Mouse (Mus musculus) urinary bladder, postnatal 4 days (tissue): ENCODE data around the gene Macrod1.

Experiments
- DNase-seq, 2 experiments: peaks; one replicate each; pipeline ENCODE4 v3.0.0; 2021 to 2022; ENCODE audit warnings: low spot score in 2 of 2

The Macrod1 gene

DNA sequence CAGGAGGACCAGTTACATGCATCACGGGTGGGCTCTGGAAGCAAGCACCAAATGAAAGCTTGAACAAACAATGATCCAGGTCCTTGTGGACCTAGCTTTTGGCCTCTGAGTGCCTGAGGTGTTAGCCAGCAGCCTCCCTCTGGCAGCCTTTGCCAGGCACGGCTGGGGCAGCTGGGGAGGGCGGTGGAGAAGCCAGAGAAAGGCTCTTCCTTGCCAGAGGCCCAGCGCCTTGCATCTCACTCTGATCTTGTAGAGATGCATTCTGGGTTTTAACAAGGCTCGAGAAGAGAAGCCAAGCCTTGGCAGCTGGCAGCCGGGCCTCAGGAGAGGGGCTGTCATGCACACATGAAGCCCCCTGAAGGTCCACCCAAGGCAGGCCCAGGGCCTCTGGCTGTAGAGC lies 83.8 kb downstream of the Macrod1 start:
- DNase-seq: no peak

DNA sequence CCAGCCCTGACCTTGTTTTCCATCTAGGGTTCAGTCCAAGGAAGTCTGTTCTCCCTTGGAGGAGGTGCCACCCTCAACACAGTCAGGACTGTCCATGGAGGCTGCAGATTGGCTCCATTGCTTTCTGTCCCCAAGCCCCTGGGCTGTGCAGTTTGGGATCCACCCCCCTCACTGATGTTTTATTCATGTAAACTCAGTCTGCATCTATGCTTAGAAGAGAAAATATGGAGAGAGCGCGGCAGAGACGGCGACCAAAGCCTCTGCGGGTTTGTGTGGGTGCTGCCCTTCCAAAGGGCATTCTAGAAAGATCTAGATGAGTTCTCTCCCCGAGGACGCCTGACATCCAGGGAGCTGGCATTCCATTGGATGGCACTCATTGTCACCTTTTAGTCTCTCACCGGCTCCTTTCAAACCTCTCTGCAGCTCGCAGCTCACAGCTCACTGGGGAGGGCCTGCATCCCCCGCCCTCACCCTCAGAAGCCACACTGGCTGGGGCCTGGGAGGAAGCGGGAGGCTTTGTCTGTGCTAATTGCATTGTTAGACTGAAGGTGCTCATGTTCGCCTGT lies 84.3 kb downstream of the Macrod1 start:
- DNase-seq: no peak

DNA sequence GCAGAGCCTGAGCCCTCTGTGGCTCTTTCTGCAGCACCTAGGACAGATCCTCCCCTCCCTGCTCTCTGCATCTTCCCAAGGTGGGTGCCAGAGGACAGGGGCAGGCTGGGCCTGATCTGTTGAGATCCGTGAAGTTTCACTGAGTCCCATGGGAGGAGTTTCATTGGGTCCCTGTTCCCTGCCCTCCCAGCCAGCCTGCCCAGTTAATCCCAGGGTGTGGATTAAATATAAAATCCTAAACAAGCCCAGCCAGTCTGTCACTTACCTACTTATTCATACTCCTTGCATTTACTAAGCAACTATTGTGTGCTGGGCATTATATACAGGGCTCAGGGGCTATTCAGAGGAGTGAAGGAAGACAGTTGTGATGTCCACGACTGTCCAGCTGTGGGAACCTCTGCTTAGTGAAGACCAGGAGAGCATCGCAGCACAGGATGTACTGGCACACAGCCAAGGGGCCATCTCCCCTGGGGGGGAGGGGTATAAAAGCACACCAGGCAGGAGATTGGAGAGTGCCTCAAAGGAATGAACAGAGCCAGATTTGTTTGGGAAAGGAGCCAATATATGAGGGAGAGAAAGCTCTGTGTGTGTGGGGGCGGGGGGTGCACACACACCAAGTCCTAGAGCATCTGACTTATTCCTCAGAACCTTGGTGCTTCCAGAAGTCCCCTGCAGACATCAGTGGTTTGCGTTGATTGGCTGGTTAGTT lies 85.8 kb downstream of the Macrod1 start:
- peak in 1 of 2 experiments; percentile 62 for DNase-seq

DNA sequence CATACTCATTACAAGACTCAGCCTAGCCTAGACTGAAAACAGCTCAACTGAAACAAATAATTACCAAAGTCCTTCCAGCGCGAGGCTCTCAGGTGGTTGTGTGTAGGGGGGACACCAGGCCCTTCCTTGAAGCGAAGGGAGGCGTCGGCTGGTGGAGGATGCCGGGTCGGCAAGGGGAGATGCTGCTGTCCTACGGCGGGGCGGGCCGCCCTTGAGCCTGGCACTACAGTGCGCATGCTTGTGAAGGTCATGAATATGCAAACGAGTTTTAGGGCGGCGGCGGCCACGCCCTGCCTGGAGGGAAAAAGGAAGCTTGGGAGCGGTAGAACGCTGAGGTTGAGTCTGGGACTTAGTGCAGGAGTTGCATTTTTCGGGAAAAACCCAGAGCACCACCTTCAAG lies 87.2 kb downstream of the Macrod1 start:
- DNase-seq: peak; percentile 48 to 70

DNA sequence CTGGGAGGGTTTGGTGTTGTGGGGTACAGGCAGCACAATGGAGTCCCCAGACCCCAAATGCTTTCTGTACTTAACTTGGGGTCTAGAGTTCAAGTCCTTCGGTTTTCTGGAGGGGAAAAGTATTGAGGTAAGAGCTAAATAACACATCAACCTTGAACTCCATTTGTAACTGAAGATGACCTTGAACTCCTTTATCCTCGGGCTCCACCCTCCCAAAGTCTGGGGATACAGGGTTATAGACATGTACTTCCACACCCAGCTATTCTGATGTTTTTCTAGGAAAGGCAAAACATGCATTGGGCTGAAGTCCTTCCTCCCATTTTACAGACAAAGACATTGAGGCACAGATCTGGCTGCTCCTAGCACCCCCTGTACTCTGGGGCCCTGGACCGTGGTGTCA lies 87.8 kb downstream of the Macrod1 start:
- no peak for DNase-seq

DNA sequence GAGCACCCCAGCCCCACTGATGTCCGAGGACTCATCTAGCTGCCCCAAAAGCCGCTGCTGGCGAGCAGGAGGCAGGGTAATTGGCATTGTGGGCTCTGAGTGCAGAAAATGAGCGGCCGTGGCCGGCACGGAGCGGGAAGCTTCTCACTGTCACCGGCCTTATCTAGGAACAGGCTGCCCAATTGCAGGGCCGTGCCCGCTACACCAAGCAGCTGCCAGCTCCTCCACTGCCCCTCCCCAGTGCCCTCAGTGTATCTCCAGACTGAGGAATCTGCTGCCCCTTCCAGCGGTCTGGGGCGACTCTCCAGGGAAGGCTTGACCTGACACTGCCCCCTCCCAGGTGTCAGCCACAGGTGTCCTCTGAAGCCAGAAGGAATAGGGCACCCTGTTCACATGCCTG lies 89.8 kb downstream of the Macrod1 start:
- DNase-seq: no peak

DNA sequence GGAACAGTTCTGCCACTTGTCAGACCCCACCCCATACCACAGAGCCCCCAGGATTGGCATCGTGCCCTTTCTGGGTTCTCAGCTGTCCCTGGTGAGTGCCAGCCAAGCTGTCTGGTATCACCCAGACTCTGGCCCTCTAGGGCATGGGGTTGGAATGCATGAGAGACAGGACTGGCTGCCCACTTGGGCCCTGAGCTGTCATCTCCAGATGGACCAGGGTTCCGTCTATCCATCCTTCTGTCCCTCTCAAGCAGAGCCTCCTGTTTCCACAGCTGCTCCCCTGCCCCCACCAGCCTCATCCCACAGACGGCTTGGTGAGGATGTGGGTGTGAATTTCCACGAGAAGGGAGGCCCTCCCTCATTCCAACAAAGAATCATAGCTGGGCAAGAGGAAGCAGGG lies 91.5 kb downstream of the Macrod1 start:
- no peak for DNase-seq

DNA sequence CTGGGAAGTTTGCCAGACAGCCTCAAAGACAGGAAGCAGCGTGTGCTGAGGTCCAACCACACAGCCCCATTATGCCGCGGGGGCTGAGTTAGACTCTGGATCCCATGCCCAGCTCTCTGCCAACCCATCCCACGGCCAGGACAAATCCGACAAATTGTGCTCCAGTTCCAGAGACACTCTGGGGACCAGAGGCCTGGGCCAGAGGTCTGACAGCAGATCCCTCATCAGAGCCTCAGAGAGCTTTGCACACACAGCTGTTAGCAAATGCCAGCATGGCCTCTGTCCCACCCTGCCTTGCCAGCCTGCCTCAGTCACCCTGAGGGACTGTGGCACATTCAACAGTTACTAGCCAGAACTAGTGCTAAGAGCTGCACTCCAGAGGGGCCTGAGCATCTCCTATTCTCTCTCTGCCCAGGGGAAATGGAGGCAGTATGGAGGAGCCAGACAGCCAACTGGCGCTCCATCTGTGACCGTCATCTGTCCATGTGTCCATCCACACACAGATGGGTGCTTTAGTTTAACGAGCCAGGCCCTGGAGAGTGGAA lies 92.0 kb downstream of the Macrod1 start:
- DNase-seq: no peak

DNA sequence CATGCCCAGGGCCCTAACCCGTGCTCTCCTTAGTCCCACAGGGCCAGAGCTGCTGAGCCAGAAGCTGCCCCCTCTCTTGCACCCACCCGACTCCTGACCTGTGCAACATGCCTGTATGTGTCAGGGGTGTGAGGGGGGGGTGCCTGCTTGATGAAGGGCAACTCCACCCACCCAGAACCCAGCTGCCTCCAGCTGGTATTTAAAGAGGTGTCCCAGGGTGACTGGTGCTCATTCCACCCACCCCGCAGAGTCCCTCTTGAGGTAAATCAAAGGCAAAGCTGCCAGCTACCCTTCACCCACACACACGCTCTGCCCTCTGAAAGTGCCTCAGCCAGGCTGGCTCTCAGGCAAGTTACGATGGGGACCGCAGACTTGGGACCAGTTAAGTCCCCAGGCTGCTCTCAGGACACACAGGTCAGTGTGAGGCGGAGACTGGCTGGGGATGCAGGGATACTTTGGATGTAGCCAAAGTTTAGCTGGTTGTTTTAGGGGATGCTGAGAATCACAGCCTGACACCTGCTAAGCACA lies 92.6 kb downstream of the Macrod1 start:
- no peak for DNase-seq

DNA sequence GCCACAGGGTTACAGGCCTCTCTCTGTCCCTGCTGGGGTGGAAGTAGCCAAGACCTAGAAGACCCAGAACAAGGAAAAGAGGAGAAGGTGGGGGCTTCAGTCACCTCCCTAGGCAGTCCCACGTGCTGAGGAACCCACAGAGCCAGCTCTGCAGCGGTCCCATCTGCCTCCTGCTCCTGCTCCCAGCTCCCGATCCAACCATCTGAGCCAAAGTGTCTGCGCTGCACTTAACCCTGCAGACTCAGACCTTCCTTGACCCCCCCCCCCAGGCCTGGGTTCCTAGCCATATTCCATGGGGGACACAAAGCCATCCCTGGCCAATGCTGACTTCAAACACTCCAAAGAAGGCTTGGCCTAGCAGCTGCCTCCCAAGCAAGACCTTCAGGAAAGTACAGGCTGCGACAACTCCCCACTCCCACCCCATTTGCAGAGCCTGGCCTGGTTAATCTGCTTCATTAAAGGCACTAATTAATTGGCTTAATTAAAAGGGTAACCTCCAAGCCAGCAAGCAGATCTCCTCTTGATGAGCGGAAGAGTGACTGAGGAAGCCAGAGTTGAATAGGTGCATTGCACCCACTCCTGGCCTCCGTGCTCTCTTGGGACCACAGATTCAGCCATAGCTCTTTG lies 94.8 kb downstream of the Macrod1 start:
- no peak for DNase-seq

DNA sequence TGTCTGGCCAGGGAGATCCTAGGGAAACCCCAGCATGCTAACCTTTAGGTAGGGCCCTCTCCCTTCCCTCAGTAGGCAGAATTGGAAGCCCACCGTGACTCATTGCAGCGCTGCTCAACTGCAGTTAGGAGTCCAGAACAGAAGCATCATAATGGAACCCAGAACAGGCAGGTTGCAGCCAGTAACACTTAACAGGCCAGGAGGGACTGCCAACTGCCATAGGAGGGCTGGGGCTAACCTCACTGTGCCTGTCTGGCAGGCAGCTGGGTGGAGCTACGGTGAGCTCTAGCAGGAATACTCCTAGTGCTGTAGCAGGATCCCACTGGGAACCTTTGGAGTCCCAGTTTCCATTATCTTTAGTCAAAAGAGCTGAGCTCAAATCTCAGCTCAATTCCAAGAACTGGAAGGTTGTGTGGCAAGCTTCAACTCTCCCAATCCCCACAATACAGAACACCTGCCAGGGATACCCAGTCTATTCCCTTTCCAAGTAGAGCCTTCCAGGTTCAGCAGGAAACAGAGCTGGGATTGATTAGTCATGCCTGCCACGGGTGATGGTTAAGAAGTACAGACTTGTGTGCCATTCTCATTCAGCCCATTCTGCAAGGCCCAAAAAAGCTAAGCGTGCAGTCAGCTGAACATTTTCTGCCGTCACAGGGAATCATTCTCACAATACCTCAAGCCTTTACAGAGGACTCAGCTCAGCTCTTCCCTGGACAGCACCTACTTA lies 95.5 kb downstream of the Macrod1 start:
- DNase-seq: no peak

DNA sequence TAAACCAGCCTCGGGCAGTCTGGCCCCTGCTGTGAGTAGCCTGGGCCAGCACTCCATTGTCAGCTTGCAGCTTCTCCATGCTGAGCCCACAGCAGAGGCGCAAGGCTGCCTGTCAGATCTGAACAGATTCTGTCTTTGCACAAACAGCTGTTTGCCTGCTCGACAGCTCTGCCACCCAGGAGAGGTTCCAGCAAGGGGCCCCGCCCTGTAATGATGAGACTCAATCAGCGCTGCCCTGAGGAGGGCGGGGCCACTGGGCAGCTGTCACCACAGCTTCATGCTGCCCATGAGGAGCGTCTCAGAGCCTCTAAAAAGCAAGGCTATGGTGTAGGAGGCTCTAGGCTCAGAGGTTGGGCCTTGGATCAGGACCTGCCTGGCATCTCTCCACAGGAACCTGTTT lies 96.6 kb downstream of the Macrod1 start:
- DNase-seq: no peak

DNA sequence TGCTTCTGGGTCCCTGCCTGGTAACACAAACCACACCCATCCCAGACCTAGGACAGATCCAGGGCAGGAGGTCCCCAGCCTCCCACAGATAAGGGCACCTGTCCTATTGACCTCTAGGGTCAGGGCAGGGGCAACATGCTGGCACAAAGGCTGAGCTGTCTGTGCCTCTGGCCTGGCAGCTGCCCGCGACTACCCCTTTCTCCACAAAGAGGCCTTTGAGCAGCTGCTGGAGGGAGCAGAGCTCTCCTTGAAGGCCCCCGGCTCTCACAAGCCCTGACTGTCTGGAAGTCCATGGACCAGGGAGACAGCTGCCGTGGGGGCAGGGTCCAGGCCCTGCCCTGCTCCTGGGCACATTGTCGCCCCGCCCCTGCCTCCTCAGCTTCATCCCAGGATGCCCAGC lies 98.6 kb downstream of the Macrod1 start:
- no peak for DNase-seq

DNA sequence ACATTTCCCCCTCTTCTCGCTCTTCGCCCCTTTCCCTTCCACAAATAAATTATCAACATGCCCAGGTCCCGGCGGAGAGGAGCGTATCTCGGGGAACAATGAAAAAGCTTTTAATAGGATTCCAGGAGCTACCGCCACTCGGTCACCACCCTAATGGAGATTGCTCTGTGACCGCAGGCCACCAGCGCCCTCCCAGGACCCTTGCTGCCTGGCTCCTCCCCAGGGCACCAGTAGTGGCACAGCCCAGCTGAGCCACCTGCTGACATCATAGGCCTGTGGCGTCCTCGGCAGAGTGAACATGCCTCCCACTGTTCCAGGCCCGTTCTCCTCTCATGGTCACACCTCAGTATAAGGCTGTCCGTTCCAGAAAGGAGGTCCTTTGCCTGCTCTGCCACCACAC lies 101.1 kb downstream of the Macrod1 start:
- DNase-seq: no peak

DNA sequence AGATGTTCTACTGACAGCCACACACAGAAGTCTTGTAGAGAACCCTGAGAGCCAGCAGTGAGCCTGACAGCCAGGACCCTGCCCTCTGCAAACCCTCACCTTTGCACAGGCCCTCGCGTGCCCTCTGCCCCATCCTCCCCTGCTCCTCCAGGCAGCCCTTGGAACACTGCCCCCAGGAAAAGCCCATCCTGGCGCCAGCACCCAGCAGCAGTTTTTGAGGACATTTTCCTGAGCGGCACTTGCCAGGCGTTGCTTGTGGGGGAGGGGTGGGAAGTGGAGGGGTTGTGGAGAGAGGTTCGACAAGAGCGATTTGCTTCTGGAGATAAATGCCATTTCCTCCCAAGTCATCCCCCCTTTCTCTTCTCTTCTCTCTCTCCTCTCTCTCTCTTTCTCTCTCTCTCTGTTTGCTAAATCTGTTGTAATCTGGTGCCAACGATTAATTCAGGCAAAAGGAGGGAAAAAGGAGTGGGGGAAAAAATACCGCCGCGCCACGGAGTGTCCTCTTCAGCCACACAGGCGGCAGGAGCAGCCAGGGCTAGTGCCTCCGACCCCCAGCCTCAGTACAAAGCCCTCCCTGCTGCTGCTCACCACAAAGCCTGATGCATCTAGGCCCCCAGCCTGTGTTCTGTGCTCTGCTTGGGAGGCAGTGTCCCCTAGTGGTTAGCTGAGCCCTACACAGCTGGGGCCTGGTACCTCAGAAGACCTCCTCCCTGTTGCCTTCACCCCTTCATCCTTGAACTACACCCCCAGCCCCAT lies 103.7 kb downstream of the Macrod1 start:
- peak in 1 of 2 experiments; percentile 46 for DNase-seq

DNA sequence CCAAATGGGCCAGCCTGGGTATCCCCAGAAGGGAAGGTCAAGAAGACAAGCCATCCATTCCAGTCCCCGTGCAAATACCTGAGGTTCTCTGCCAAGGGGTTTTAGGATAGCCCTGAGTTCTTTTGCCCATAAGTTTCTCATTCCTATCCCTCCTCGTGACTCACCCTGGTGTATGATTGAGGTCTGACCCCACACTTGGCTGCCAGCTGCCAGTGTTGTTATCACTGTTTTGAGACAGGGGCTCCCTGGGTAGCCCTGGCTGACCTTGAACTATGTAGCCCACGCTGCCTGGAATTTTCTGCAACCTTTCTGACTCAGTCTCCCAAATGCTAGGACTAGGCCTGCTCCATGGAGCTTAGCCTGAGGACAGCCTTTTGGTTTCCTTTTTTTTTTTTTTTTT lies 104.5 kb downstream of the Macrod1 start:
- DNase-seq: no peak

DNA sequence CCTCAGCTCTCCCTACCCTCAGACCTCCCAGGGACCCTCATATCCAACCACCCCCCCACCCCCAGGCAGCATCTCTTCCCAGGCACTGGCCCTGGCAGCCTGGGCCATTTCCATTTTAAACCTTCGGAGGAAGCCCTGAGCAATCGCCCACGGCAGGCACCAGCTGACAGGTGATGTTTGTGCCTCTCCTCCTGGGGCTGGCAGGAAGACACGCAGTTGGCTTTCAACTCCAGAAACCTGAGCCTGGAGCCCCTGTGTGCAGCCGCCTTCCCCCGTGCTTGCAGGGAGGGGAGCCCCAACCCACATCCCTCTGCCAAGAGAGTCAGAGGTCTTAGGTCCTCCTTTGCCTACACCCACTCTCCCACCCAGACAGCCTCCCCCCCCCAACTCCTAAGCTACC lies 107.6 kb downstream of the Macrod1 start:
- DNase-seq: no peak

DNA sequence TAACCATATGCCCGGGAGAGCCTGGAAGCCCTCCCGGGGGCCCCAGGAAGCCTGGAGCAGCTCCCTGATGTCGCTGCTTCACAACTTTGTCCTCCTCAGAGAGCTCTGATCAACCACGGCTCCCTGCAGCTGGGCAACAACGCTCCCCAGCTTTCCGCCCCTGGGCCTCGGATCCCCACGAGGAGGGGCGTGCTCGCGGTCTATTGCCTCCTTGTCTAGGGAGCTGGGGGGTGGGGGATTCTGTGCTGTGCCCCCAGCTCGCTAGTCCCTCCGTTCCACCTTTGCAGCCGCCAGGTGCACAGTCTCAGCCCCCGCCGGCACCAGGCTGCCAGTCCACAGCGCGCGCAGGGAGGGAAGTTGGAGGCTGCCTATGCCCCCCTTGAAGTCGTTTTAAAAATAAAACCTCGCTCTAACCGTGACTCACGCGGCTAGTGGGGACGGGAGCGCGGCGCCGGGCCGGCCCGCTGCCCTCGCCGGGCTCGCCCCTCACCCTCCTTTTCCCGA lies 108.3 kb downstream of the Macrod1 start:
- DNase-seq: no peak

DNA sequence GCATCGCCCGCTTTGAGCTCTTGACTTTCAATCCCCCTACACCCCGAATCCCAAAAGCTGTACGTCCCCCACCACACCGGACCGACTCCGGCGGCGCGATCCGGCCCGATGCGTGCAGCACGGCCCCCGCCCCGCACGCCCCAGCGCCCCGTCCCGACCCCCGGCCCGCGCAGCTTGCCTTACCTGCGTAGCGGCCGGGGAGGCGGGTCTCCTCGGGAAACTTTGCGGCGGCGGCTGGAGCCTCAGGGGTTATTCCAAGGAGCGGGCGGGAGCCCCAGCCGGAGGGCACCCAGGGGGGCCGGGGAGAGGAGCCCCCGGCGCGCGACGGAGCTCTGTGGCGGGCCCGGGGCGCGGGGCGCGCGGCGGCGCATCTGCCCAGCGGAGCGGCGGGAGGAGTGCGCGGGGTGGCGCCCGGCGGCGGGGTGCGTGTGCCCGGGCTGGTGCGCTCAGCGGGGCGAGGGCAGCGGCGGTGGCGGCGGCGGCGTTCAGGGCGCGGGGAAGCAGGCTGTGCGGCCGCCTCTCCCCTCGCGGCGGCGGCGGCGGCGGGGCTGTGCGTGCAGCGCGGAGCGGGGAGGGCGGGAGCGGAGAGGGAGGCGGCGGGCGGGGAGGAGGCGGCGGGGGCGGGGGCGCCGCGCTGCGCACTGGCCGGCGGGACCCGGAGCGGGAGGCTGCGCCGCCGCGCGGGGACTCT lies 109.0 kb downstream of the Macrod1 start:
- no peak for DNase-seq

DNA sequence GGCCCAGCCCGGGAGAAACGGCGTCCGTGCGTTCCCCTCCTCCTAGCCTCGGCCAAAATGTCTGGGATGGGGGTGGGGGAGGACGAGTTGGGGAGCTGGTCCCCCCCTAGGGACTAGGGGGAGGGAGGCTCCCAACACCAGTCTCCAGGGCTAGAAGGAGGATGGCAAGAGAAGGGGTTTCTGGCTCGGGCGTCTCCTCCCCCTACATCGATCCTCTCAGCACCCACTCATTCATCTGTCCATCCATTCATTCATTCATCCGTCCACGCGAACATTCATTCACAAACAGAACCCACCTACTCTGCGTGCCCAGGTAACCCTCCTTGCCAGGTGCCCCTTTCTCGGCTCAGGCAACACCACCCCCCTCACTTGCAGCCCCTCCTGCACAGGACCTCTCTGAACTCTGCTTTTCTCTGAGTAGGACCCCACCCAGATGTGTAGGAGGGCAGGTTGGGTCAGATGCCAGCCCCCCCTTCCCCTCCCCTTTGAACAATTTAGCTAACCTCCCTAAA lies 109.6 kb downstream of the Macrod1 start:
- DNase-seq: no peak
